Mouse (Mus musculus): ENCODE data around the gene Car14. TPM values are rescaled to one million over a fixed set of nuclear protein-coding genes. Genes with fewer than 3 reads are reported as not detected.
"Not testable (repeated sequence)": the region's sequence is repeated elsewhere in the genome, so short reads cannot be mapped to it uniquely, and the experiment has no call there.

The Car14 gene
- polyA plus RNA-seq, 1 experiment from 2014 or later = 1.1 TPM

- no peak overlapping the region for H3K9ac ChIP-seq (ENCODE audit: low read depth, low read length)
- peaks cover 11% of the 10 kb centered on the region for H3K4me1 ChIP-seq (ENCODE audit: control insufficient read depth, insufficient read depth, low read length)
- 77% methylated on average over 13 of the region's 13 CpGs for WGBS
- H3K27ac ChIP-seq (ENCODE audit: low read length) = no peak overlapping the region
- no peak overlapping the region for H3K4me3 ChIP-seq (ENCODE audit: low read length)
- no peaks in the 10 kb centered on the region for H3K9me3 ChIP-seq (ENCODE audit: control insufficient read depth, low read length)
- no peaks in the 10 kb centered on the region for H3K36me3 ChIP-seq (ENCODE audit: control insufficient read depth, insufficient read depth, low read length)
- no peaks in the 10 kb centered on the region for H3K27me3 ChIP-seq (replicated peaks; ENCODE audit: control insufficient read depth, insufficient read depth, low read length)
- H3K4me2 ChIP-seq (ENCODE audit: low read depth, low read length) = no peak overlapping the region
- no peak for ATAC-seq
These were observed 4.5 kb downstream of the Car14 start for GRCm38 (mm10) chr3:95899800-95900524.

- not testable (repeated sequence) for H3K4me3 ChIP-seq (ENCODE audit: low read length); H3K4me2 ChIP-seq (ENCODE audit: low read depth, low read length); H3K9me3 ChIP-seq (ENCODE audit: control insufficient read depth, low read length); H3K36me3 ChIP-seq (ENCODE audit: control insufficient read depth, insufficient read depth, low read length); H3K9ac ChIP-seq (ENCODE audit: low read depth, low read length); H3K27me3 ChIP-seq (replicated peaks; ENCODE audit: control insufficient read depth, insufficient read depth, low read length); H3K27ac ChIP-seq (ENCODE audit: low read length); ATAC-seq
- WGBS = 86% methylated on average over 7 of the region's 7 CpGs
- peaks cover 23% of the 10 kb centered on the region for H3K4me1 ChIP-seq (ENCODE audit: control insufficient read depth, insufficient read depth, low read length)
These were observed 9.0 kb downstream of the Car14 start for GRCm38 (mm10) chr3:95895501-95895900.

- Histone ChIP-seq H3K4me3 (ENCODE audit: low read length) (peak overlapping the region; percentile 71), H3K36me3 (ENCODE audit: control insufficient read depth, insufficient read depth, low read length) (no peaks in the 10 kb centered on the region), H3K27ac (ENCODE audit: low read length) (peak overlapping the region; percentile 82), H3K4me2 (ENCODE audit: low read depth, low read length) (peak overlapping the region; percentile 64), H3K9ac (ENCODE audit: low read depth, low read length) (peak overlapping the region; percentile 82), H3K4me1 (ENCODE audit: control insufficient read depth, insufficient read depth, low read length) (peaks cover 23% of the 10 kb centered on the region), H3K9me3 (ENCODE audit: control insufficient read depth, low read length) (no peaks in the 10 kb centered on the region), H3K27me3 (replicated peaks; ENCODE audit: control insufficient read depth, insufficient read depth, low read length) (no peaks in the 10 kb centered on the region)
- WGBS = 8% methylated on average over 16 of the region's 16 CpGs
- peak; percentile 22 for ATAC-seq
These were observed 10.0 kb downstream of the Car14 start for GRCm38 (mm10) chr3:95894317-95895160.

GRCm38 (mm10) chr3:95893606-95894316 is 10.7 kb downstream of the Car14 start, which contains the start of gene Aph1a:
TSS of gene Aph1a (plus strand) at chr3:95893969.
- peak within 1 kb of the TSS; percentile 85 for H3K27ac ChIP-seq (ENCODE audit: low read length)
- H3K4me3 ChIP-seq (ENCODE audit: low read length) = peak within 1 kb of the TSS; percentile 71
- peak within 1 kb of the TSS; percentile 64 for H3K4me2 ChIP-seq (ENCODE audit: low read depth, low read length)
- not testable (repeated sequence) for H3K36me3 ChIP-seq (ENCODE audit: control insufficient read depth, insufficient read depth, low read length); H3K9me3 ChIP-seq (ENCODE audit: control insufficient read depth, low read length); H3K27me3 ChIP-seq (replicated peaks; ENCODE audit: control insufficient read depth, insufficient read depth, low read length)
- H3K9ac ChIP-seq (ENCODE audit: low read depth, low read length) = peak within 1 kb of the TSS; percentile 82
- WGBS = under 1% methylated on average over 25 of the region's 43 CpGs
- peaks cover 23% of the 10 kb centered on the region for H3K4me1 ChIP-seq (ENCODE audit: control insufficient read depth, insufficient read depth, low read length)
- ATAC-seq = peak; percentile 98

- H3K36me3 ChIP-seq (ENCODE audit: control insufficient read depth, insufficient read depth, low read length) = no peaks in the 10 kb centered on the region
- no peak for ATAC-seq
- no peaks in the 10 kb centered on the region for H3K9me3 ChIP-seq (ENCODE audit: control insufficient read depth, low read length)
- H3K4me2 ChIP-seq (ENCODE audit: low read depth, low read length) = peak overlapping the region; percentile 62
- H3K4me1 ChIP-seq (ENCODE audit: control insufficient read depth, insufficient read depth, low read length) = peaks cover 23% of the 10 kb centered on the region
- H3K9ac ChIP-seq (ENCODE audit: low read depth, low read length) = peak overlapping the region; percentile 50; the same call in 1 of the 2 replicates
- H3K27me3 ChIP-seq (replicated peaks; ENCODE audit: control insufficient read depth, insufficient read depth, low read length) = no peaks in the 10 kb centered on the region
- H3K4me3 ChIP-seq (ENCODE audit: low read length) = peak overlapping the region; percentile 71
- 17% methylated on average over 7 of the region's 7 CpGs for WGBS
- peak overlapping the region; percentile 85 for H3K27ac ChIP-seq (ENCODE audit: low read length)
These were observed 11.4 kb downstream of the Car14 start for GRCm38 (mm10) chr3:95893126-95893525.

GRCm38 (mm10) chr3:95892066-95893052 is 12.1 kb downstream of the Car14 start:
- peaks cover 23% of the 10 kb centered on the region for H3K4me1 ChIP-seq (ENCODE audit: control insufficient read depth, insufficient read depth, low read length)
- H3K9me3 ChIP-seq (ENCODE audit: control insufficient read depth, low read length) = no peaks in the 10 kb centered on the region
- H3K9ac ChIP-seq (ENCODE audit: low read depth, low read length) = peak overlapping the region; percentile 59
- no peaks in the 10 kb centered on the region for H3K36me3 ChIP-seq (ENCODE audit: control insufficient read depth, insufficient read depth, low read length)
- H3K27me3 ChIP-seq (replicated peaks; ENCODE audit: control insufficient read depth, insufficient read depth, low read length) = no peaks in the 10 kb centered on the region
- peak overlapping the region; percentile 50 for H3K4me2 ChIP-seq (ENCODE audit: low read depth, low read length)
- peak overlapping the region; percentile 35 for H3K4me3 ChIP-seq (ENCODE audit: low read length)
- ATAC-seq = no peak
- H3K27ac ChIP-seq (ENCODE audit: low read length) = peak overlapping the region; percentile 85
- 40% methylated on average over 11 of the region's 11 CpGs for WGBS

GRCm38 (mm10) chr3:95891211-95892065 is 13.1 kb downstream of the Car14 start, which contains the start of gene BC028528:
TSS of gene BC028528 (minus strand) at chr3:95892005.
- peak; percentile 8; the same call in 1 of the 2 replicates for ATAC-seq

GRCm38 (mm10) chr3:95889664-95890063 is 14.8 kb downstream of the Car14 start:
- no peaks in the 10 kb centered on the region for H3K9me3 ChIP-seq (ENCODE audit: control insufficient read depth, low read length)
- H3K4me3 ChIP-seq (ENCODE audit: low read length) = no peak overlapping the region
- no peak overlapping the region for H3K9ac ChIP-seq (ENCODE audit: low read depth, low read length)
- H3K36me3 ChIP-seq (ENCODE audit: control insufficient read depth, insufficient read depth, low read length) = no peaks in the 10 kb centered on the region
- peaks cover 20% of the 10 kb centered on the region for H3K4me1 ChIP-seq (ENCODE audit: control insufficient read depth, insufficient read depth, low read length)
- no peaks in the 10 kb centered on the region for H3K27me3 ChIP-seq (replicated peaks; ENCODE audit: control insufficient read depth, insufficient read depth, low read length)
- no peak overlapping the region for H3K4me2 ChIP-seq (ENCODE audit: low read depth, low read length)
- H3K27ac ChIP-seq (ENCODE audit: low read length) = no peak overlapping the region
- WGBS = 78% methylated on average over 3 of the region's 3 CpGs
- no peak for ATAC-seq

More at GRCm38 (mm10) chr3:95891211-95892065, 13.1 kb downstream of the Car14 start, which contains the start of gene BC028528:
- Histone ChIP-seq H3K9me3 (ENCODE audit: control insufficient read depth, low read length) (no peaks in the 10 kb centered on the region), H3K4me1 (ENCODE audit: control insufficient read depth, insufficient read depth, low read length) (peaks cover 23% of the 10 kb centered on the region), H3K4me2 (ENCODE audit: low read depth, low read length) (peak within 1 kb of the TSS; percentile 50), H3K9ac (ENCODE audit: low read depth, low read length) (peak within 1 kb of the TSS; percentile 59), H3K27me3 (replicated peaks; ENCODE audit: control insufficient read depth, insufficient read depth, low read length) (no peaks in the 10 kb centered on the region), H3K27ac (ENCODE audit: low read length) (peak within 1 kb of the TSS; percentile 85), H3K36me3 (ENCODE audit: control insufficient read depth, insufficient read depth, low read length) (no peaks in the 10 kb centered on the region), H3K4me3 (ENCODE audit: low read length) (peak within 1 kb of the TSS; percentile 35)
- WGBS = 20% methylated on average over 12 of the region's 12 CpGs

Data from intestine, embryonic 16.5 days (tissue).